Mouse (Mus musculus) urinary bladder, postnatal 10 days (tissue): ENCODE results near the gene Ccnb1ip1.

ENCODE experiments used
- DNase-seq: peaks from one replicate; pipeline ENCODE4 v3.0.0; 2022; ENCODE audit warnings: low spot score

Ccnb1ip1 gene

GRCm38 (mm10) chr14:50784391-50785250 is 22.9 kb downstream of the Ccnb1ip1 start:
- DNase-seq = no peak

- DNase-seq = no peak
These were observed 25.4 kb downstream of the Ccnb1ip1 start for GRCm38 (mm10) chr14:50782166-50782565.

- DNase-seq = no peak
These were observed 36.2 kb downstream of the Ccnb1ip1 start for GRCm38 (mm10) chr14:50771342-50771741.

DNA sequence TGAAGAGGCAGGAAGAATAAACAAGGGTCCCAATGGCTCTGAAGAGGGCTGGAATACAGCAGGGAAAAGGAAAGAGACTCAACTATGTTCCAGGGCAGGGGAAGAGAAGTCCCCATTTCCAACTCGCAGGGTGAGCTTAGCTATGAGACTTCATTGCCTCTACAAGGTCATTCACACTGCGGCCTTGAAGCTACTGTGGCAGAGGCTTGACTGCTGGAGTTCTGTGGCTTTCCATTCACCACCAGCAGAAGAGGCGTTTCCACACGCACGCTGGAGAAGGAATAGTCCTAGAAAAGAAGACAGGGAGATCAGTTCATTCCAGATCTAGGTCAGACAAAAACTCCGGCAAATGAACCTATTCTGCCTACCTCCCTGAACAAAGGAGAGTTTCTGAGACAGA is 41.8 kb downstream of the Ccnb1ip1 start:
- DNase-seq = no peak

GRCm38 (mm10) chr14:50758416-50759085 is 49.0 kb downstream of the Ccnb1ip1 start:
- DNase-seq = no peak

DNA sequence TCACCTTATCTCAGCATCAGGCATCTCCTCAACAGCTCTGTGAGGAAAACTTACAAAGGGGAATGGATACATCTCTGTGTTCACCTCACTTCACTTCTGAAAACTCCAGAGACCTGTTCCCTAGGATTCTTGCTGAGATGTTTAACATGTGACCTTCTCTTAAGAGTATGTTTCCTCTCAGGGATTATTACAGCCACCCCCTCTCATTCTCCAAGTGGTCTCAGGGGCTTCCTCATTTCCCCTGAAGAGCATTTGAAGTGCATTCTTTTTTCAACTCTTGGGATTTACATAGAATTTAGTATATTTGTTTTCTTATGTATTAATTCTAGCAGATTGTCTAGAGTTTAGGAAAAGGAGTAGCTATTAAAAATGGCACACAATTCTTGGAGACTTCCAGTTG is 62.5 kb downstream of the Ccnb1ip1 start, which contains the start of gene Olfr749:
Gene Olfr749, minus strand, starts transcription at position 101 of the 400 bp plus-strand sequence.
- no peak for DNase-seq

- DNase-seq = no peak
These were observed 65.9 kb downstream of the Ccnb1ip1 start for GRCm38 (mm10) chr14:50741584-50741983.

- no peak for DNase-seq
These were observed 67.2 kb downstream of the Ccnb1ip1 start for GRCm38 (mm10) chr14:50740334-50740733.
